9 mouse cellular contexts compared by ENCODE assay signal in the genomic region with DNA sequence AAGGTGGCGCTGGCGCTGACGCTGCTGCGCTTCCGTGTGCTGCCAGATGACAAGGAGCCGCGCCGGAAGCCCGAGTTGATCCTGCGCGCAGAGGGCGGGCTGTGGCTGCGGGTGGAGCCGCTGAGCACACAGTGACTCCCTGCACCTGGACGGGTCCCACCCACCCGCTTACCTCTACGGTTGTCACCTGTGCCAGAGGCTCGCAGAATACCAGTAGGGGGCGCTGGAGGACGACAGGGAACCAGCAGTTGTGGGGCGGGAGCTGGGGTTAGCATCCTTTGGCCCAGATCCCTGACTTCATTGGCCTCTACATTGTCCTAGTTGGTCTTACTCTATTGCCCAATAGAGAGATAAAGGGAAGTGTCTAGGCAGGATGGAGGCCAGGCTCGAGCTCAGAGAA. TPM values are rescaled to one million over a fixed set of nuclear protein-coding genes. Genes with fewer than 3 reads are reported as not detected.
DNase-seq lines count a peak whose midpoint lies in the region; ATAC-seq lines count a peak whose summit lies in the region.
"Had no signal": no experiment of that assay in that cellular context is flagged by ENCODE, and none has a peak within 500 bp of the region (broad histone marks: within the 10 kb centered on the region; RNA-seq: fewer than 3 reads in every experiment).

No protein-coding gene starts in this region.

- peak overlapping the region; percentile 23; the same call in 1 of the 2 replicates for H3K4me3 ChIP-seq in forebrain, embryonic 10.5 days
- no peak overlapping the region for H3K4me3 ChIP-seq in forebrain, embryonic 15.5 days
- no peak overlapping the region for H3K4me3 ChIP-seq in midbrain, embryonic 11.5 days (ENCODE audit: low read depth, low read length)

- H3K9me3 ChIP-seq in forebrain, embryonic 10.5 days = peaks cover 14% of the 10 kb centered on the region
- 0 out of 2 replicates have a peak, but pooled peaks cover 7% of the 10 kb centered on the region for H3K9me3 ChIP-seq in forebrain, embryonic 15.5 days
- H3K9me3 ChIP-seq in midbrain, embryonic 11.5 days (ENCODE audit: control insufficient read depth, low read length) = no peaks in the 10 kb centered on the region; the same call in 1 of the 2 replicates

- peaks cover 7% of the 10 kb centered on the region; the same call in 1 of the 2 replicates for H3K36me3 ChIP-seq in forebrain, embryonic 10.5 days (replicated peaks)
- no peaks in the 10 kb centered on the region for H3K36me3 ChIP-seq in forebrain, embryonic 15.5 days
- H3K36me3 ChIP-seq in midbrain, embryonic 11.5 days (ENCODE audit: control insufficient read depth, insufficient read depth, low read length) = no peaks in the 10 kb centered on the region

- ATAC-seq in forebrain, embryonic 15.5 days (replicated peaks) = no peak
- no peak for ATAC-seq in midbrain, embryonic 11.5 days (ENCODE audit: low FRiP score)

- H3K27me3 ChIP-seq in forebrain, embryonic 10.5 days (ENCODE audit: poor library complexity, severe bottlenecking) = no peaks in the 10 kb centered on the region
- H3K27me3 ChIP-seq in forebrain, embryonic 15.5 days = no peaks in the 10 kb centered on the region
- H3K27me3 ChIP-seq in midbrain, embryonic 11.5 days (ENCODE audit: control insufficient read depth, insufficient read depth, low read length) = no peaks in the 10 kb centered on the region

- no peak for DNase-seq in forebrain, embryonic 10.5 days (ENCODE audit: extremely low spot score, low spot score)
- peak; percentile 29 to 40 for DNase-seq in B cell, adult 2 months
- DNase-seq in embryo, embryonic 10 days (ENCODE audit: low spot score) = peak; percentile 13
- peak; percentile 55 for DNase-seq in kidney, postnatal 10 days
- no peak for DNase-seq in midbrain, embryonic 11.5 days (ENCODE audit: low spot score, missing footprints)
- peak; percentile 68 for DNase-seq in thymus, postnatal 4 days
- DNase-seq in gastrocnemius, adult 8-10 months (ENCODE audit: low spot score in 2 of 2) = no peak

- H3K9ac ChIP-seq in forebrain, embryonic 15.5 days (replicated peaks) = no peak overlapping the region
- no peak overlapping the region for H3K9ac ChIP-seq in midbrain, embryonic 11.5 days (ENCODE audit: low read length)

- no peak overlapping the region; the same call in 1 of the 2 replicates for H3K4me2 ChIP-seq in forebrain, embryonic 15.5 days (replicated peaks)
- H3K4me2 ChIP-seq in midbrain, embryonic 11.5 days = peak overlapping the region; percentile 1; the same call in 1 of the 2 replicates

- no peak overlapping the region for H3K27ac ChIP-seq in forebrain, embryonic 10.5 days
- H3K27ac ChIP-seq in forebrain, embryonic 15.5 days (replicated peaks) = no peak overlapping the region
- H3K27ac ChIP-seq in midbrain, embryonic 11.5 days (ENCODE audit: low read depth, low read length) = no peak overlapping the region

- H3K4me1 ChIP-seq in forebrain, embryonic 10.5 days = no peaks in the 10 kb centered on the region
- no peaks in the 10 kb centered on the region for H3K4me1 ChIP-seq in forebrain, embryonic 15.5 days
- H3K4me1 ChIP-seq in midbrain, embryonic 11.5 days (ENCODE audit: control insufficient read depth, insufficient read depth, low read length) = no peaks in the 10 kb centered on the region

- WGBS in forebrain, embryonic 10.5 days = 46% methylated on average over 22 of the region's 22 CpGs
- 54% methylated on average over 22 of the region's 22 CpGs for WGBS in forebrain, embryonic 15.5 days
- WGBS in midbrain, embryonic 11.5 days = 35% methylated on average over 22 of the region's 22 CpGs

RNA-seq across cellular contexts. Expression of gene Cyp4f15, which starts 17.4 kb away (rescaled TPM):
- polyA plus RNA-seq in forebrain, embryonic 10.5 days (2016; fragmentation: Nextera tagmentation; extraction: Ambion mirVana) = 2.4 and 2.5 TPM in 2 replicates
- polyA plus RNA-seq in forebrain, embryonic 15.5 days (2015; fragmentation: Nextera tagmentation; extraction: Ambion mirVana) = 1.1 and 1.5 TPM in 2 replicates
- 0.46 and 1.0 TPM in 2 replicates for polyA plus RNA-seq in midbrain, embryonic 11.5 days (2014; fragmentation: Nextera tagmentation; extraction: Ambion mirVana)
- under 1 TPM in 1 of 4 experiments, not detected in 3; 0.13 TPM for total RNA-seq in gastrocnemius, adult 8-10 months (2022)

RNA-seq across cellular contexts. Expression of gene Cyp4f40, which starts 44.1 kb away (rescaled TPM):
- polyA plus RNA-seq in forebrain, embryonic 10.5 days (2016; fragmentation: Nextera tagmentation; extraction: Ambion mirVana) = not detected in 2 replicates
- not detected in 2 replicates for polyA plus RNA-seq in forebrain, embryonic 15.5 days (2015; fragmentation: Nextera tagmentation; extraction: Ambion mirVana)
- polyA plus RNA-seq in midbrain, embryonic 11.5 days (2014; fragmentation: Nextera tagmentation; extraction: Ambion mirVana) = not detected in 2 replicates
- not detected for total RNA-seq in gastrocnemius, adult 8-10 months (2022)
- total RNA-seq: layer of hippocampus, adult 8-10 months had no signal

Comparison
In these comparisons a context has a peak if more than half of its experiments do, and no peak if none do; other contexts are left out.
1. DNase-seq: peak in B cell, adult 2 months (2 of 2), embryo, embryonic 10 days (single experiment), kidney, postnatal 10 days (single experiment) and thymus, postnatal 4 days (single experiment); none in forebrain, embryonic 10.5 days (single experiment), midbrain, embryonic 11.5 days (single experiment) and gastrocnemius, adult 8-10 months (0 of 2).